Mouse (Mus musculus): ENCODE measurements around the gene Tex22. TPM values are rescaled to one million over a fixed set of nuclear protein-coding genes. Genes with fewer than 3 reads are reported as not detected.

Gene Tex22
- total RNA-seq, 2 experiments from 2014 or later, result not detected

DNA sequence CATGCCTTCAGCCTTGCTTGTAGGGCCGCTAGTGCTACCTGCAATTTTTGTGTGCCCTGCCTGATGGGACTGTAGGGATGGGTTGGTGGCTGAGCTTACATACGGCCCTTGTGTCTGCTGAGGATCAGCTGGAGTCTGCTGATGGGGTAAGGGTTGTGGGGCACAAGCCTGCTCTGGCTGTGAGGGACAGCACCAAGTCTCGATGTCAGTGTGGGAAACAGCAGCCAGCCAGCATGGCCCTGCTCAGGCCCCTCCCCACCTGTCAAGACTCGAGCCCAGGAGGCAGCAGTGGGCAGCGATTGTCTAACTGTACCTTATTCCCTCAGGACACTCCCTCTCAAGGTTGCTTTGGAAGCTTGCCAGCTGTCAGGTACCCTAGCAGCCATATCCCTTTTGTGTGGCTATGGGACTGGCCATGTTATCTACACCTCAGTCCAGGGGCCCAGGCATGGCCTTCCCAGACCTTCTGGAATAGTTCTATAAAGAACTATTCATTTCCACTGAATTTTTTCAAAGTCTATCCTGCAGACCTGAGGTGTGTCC lies 59.6 kb downstream of the Tex22 start:
- DNase-seq (ENCODE audit: low spot score), result no peak
- intact Hi-C loops (cut with DNase I), result no loop called here

DNA sequence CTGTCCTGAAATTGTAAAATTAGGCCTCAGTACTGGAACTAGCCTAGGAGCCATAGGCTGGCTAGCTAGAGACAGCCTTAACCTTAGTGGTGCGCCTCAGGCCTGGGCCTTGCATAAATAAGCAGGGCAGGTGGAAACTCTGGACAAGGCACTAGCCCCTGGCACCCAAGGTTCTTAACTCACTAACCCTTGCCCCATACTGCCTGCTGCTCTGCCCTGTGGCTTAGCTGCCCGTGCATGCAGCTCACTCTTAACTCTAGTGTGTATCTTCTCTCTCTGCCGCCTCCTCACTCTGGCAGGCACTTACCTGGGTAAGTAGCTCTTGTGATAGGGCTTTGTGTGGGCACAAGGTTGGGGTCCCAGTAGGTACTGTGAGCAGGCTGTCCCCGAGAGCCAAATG lies 60.2 kb downstream of the Tex22 start:
- intact Hi-C loops (cut with DNase I), result no loop called here
- no peak for DNase-seq (ENCODE audit: low spot score)

DNA sequence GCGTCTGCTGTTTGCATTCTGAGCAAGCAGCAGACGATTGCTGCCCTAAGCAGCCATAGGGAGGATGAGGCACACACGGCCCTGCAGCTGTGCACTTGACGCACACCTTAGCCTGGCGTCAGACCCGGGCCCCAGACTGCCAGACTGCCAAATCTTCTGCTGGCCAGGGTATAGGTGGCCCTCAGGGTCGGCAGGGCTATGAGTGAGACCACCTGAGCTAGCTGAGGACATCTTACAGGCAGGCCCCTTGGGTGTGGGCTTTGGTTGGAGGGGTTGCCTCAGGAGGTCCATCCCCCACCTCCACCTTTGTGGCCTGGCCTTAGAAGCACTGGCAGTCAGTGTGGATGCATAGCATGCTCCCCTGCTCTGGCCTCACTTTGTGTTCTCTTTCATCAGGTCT lies 61.1 kb downstream of the Tex22 start:
- intact Hi-C loops (cut with DNase I), result no loop called here
- DNase-seq (ENCODE audit: low spot score), result no peak

DNA sequence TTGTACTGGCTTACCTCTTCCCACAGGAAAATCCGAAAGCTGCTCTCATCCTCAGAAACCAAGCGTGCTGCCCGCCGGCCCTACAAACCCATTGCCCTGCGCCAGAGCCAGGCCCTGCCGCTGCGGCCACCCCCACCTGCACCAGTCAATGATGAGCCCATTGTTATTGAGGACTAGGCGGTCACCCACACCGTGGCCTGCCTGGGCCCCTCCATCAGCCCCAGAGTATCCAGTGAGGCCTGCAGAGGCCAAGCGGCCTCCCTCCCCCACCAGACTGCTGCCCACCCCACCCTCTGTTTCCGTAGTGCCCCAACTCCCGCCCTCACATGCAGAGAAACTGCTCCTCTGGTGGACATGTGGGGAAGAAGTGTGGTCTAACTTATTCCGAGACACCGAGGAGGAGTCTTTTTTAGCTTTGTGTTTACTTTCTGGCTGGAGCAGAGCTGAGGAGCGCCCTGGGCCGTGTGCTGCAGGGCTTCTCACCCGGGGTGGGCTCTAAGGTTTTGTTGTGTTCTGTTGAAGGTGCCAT lies 62.3 kb downstream of the Tex22 start:
- intact Hi-C loops (cut with DNase I), result no loop called here
- DNase-seq (ENCODE audit: low spot score), result no peak

DNA sequence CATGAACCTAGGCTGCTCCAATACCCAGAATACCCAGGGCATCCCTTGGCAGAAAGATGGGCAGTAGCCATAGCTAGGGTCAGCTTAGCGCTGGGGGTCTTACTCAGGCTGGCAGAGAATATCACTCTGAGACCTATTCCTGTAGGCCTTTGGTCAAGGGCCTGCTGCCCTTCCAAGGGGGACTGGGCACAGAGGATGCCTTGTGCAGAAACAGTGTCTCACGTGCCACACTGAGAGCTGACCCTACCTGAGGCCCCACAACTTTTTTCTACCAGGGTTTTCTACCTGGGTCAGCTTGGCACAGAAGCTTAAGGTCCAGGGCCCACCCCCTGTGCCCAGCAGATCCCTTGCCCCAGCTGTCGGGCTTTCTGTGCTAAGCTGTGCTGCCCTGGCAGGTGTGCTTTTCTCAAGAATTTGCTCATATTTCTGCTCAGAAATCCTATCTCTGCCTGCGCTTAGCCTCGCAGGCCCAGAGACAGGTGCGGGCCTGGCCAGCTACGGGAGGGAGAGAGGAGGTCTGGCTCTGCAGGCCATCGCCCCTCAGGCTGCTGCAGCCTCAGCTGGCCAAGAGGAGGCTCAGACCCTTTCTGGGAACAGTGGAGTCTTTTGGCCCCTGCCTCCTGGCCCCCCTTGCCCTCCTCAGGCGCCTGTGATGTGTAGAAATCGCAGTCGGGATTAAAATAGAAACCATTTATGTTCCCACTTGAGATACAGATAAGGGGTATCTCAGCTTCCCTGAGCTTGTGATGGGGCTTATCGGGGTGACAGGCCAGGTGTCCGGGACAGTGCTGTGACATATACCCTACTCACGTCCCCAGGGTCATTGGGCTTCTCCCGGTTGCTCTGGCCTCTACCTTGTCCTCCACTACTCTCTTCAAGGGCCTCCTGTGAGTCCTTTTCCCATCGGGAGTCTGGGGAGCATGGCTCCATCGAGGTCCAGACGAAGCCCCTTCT lies 63.2 kb downstream of the Tex22 start:
- DNase-seq (ENCODE audit: low spot score), result no peak
- intact Hi-C loops (cut with DNase I), result loop anchor here (2.0 kb wide), 1 partner anchor 17 kb away; no protein-coding TSS in a partner anchor

DNA sequence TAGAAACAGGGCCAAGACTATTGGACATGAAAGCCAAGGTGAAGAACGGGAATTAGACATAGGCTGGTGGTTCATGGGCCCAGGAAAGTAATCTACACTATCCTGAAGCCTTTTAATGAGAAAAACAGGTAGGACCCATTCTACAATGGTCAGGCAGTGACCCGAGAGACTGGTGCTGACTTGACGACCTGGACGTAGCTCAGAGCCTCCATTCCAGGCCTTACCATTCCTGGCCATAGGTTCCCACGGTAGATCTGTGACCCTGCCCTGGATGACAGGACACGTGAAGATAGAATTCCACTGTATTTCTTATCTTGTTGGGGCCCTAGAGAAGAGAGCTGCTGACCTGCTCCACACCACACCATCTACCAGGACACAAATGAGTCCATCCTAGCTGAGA lies 64.0 kb downstream of the Tex22 start:
- intact Hi-C loops (cut with DNase I), result loop anchor here (2.0 kb wide), 1 partner anchor 17 kb away; no protein-coding TSS in a partner anchor
- DNase-seq (ENCODE audit: low spot score), result no peak

Small RNA genes lying within 50 kb of the gene (microRNA-seq; reads per million reads assigned to microRNA genes)
- gene Gm44471, result not detected

Other genes starting within 250 kb of the Tex22 start
- 1 to 10 TPM; 6.4 to 7.6 TPM for gene Cdca4, start 245.1 kb upstream of the Tex22 start, total RNA-seq (2021)
- gene Gpr132, start 206.3 kb upstream of the Tex22 start, total RNA-seq (2021), result under 1 TPM in 1 of 2 experiments, not detected in 1; 0.23 TPM
- 10 to 100 TPM; 22.4 to 34.7 TPM for gene Jag2, start 144.7 kb upstream of the Tex22 start, total RNA-seq (2021)
- 1 to 10 TPM; 4.4 to 5.7 TPM for gene Nudt14, start 132.4 kb upstream of the Tex22 start, total RNA-seq (2021)
- gene Btbd6, start 98.0 kb upstream of the Tex22 start, total RNA-seq (2021), result 10 to 100 TPM; 21.0 to 21.9 TPM
- gene Brf1, start 73.8 kb upstream of the Tex22 start, total RNA-seq (2021), result 10 to 100 TPM; 23.5 to 25.1 TPM
- gene Pacs2, start 60.0 kb upstream of the Tex22 start, total RNA-seq (2021), result 10 to 100 TPM; 35.5 to 35.9 TPM
- 10 to 100 TPM; 48.4 to 49.3 TPM for gene Mta1, start 23.8 kb downstream of the Tex22 start, total RNA-seq (2021)
- 1,000 to 10,000 TPM; 1,410 to 1,505 TPM for gene Crip2, start 65.7 kb downstream of the Tex22 start, total RNA-seq (2021)
- gene Crip1, start 71.8 kb downstream of the Tex22 start, total RNA-seq (2021), result 100 to 1,000 TPM; 178 to 211 TPM
- under 1 TPM; 0.61 to 0.83 TPM for gene Tedc1, start 81.9 kb downstream of the Tex22 start, total RNA-seq (2021)
- under 1 TPM in 1 of 2 experiments, not detected in 1; 0.17 TPM for gene Tmem121, start 111.4 kb downstream of the Tex22 start, total RNA-seq (2021)

All from heart, postnatal 25 days (tissue).